Mouse (Mus musculus) spleen, postnatal 14 days (tissue): ENCODE results near the gene Neu2.
"Not testable (repeated sequence)": the region's sequence is repeated elsewhere in the genome, so short reads cannot be mapped to it uniquely, and the experiment has no call there.

Experiments
- DNase-seq, 2 experiments: peaks; one replicate each; pipeline ENCODE4 v3.0.0; 2021 to 2022; ENCODE audit warnings: low spot score in 2 of 2

Gene Neu2

GRCm38 (mm10) chr1:87509561-87510165 is at the start of gene Neu2:
Gene Neu2, plus strand, starts transcription at chr1:87509889.
- no peak for DNase-seq

GRCm38 (mm10) chr1:87467469-87467868 is 42.2 kb upstream of the Neu2 start:
- DNase-seq = no peak

- no peak for DNase-seq
These were observed 41.4 kb upstream of the Neu2 start for GRCm38 (mm10) chr1:87468321-87468720.

DNA sequence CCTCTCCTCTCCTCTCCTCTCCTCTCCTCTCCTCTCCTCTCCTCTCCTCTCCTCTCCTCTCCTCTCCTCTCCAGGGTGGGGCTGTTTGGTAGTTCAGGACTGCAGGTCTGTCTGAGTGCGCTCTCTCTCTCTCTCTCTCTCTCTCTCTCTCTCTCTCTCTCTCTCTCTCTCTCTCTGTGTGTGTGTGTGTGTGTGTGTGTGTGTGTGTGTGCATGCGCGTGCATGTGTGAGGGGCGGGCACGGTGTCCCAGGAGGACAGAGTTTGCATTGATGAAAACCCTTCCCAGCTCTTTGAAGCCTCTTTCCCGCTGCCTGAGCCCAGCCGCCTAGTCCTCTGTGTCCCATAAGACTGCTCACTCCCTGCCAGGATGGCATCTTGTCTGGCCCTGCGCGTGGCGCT is 39.7 kb upstream of the Neu2 start, which contains the start of gene Snorc:
Gene Snorc, plus strand, starts transcription at position 301 of the 400 bp plus-strand sequence.
- DNase-seq = not testable (repeated sequence)

DNA sequence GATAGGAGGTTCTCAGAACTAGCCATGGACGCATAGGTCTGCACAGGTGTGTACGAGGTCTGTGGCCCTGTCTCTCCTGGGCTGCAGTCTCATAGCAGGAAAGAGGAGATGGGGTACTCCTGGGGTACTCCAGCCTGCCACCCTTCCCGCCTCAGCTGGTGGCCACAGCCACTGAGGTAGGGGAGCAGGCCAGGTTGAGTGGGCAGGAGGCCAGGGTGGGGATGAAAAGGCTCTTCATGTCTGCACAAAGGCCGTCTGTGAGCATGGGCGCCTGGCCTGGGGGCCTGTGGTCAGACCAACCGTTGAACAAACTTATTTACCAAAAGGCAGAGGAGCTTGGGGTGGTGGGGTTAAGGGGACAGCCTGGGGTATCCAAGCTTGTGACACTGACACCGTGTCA is 37.8 kb upstream of the Neu2 start:
- no peak for DNase-seq

DNA sequence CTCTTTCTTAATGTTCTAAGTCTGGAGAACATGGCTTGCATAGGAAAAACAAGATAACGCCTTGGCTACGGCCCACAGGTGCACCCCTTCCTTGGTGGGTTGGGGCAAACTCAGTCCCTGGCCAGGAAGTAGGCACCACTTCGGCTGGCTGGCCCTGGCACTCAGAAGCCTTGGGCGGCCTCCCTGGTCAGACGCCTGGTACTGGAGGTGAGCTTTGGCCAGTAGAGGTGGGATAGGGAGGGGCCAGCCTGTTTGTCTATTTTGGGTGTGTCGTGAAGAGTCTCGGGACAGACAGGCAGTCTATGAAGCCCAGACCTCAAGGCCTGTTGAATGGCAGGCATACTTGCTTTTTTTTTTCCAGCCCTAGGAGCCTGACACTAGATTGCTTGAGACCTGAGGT is 37.1 kb upstream of the Neu2 start:
- no peak for DNase-seq

- no peak for DNase-seq
These were observed 34.4 kb upstream of the Neu2 start for GRCm38 (mm10) chr1:87475076-87475895.

- no peak for DNase-seq
These were observed 27.1 kb upstream of the Neu2 start for GRCm38 (mm10) chr1:87482546-87482945.

DNA sequence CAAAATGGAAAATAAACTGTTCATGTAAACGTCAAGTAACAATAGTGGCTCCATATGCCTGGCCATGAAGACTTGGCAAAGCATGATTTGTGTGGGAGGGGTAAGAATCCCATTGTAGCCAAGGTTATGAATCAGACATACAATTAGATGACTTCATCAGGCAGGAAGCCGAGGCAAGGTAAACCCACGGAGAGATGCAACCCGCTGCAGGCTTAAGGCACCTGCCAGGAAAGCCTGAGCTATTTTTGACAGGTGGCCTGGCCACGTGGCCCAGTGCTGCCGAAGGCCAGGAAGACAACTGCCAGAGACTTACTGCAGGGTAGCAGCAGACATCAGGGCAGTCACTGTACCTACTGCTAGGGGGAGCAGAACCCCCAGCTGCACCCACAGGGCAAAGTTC is 23.3 kb upstream of the Neu2 start:
- DNase-seq = no peak

DNA sequence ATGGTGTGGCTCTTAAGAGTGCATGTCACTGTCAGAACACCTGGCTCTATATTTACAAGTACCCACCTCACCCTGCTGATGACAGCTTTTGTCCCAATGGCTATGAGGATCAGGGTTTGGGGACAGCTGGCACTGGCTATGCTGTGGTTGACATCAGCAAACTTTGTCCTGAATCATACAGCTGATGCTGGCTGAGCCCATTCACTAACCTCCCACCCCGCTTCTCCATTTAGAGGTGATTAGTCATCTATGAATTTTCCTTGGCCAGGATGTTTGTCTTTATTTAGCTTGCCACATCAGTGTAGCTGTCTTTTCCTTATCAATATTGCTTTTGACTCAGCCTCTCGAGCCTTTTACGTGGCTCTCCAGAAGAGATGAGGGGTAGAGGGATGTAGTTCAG is 17.4 kb upstream of the Neu2 start:
- no peak for DNase-seq

- no peak for DNase-seq
These were observed 16.1 kb upstream of the Neu2 start for GRCm38 (mm10) chr1:87493542-87493941.

DNA sequence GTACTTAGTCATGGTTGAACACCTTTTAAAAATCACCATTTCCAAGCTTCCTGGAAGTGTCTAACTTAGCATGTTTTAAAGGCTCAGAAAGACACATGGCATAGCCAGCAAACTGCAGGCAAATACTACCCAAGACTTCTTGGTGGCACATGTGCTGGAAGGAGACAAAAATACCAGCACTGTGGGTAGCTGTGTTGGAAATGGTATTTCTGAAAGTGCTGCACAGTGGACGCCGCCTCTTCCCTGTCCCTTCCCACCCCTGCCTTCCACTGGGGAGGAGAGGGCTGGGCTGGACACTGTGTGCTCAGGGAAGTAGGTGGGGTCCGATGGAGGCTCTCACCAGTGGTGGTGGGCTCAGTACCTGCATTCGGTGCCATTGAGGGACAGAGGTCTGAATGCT is 4.2 kb upstream of the Neu2 start:
- DNase-seq = no peak

DNA sequence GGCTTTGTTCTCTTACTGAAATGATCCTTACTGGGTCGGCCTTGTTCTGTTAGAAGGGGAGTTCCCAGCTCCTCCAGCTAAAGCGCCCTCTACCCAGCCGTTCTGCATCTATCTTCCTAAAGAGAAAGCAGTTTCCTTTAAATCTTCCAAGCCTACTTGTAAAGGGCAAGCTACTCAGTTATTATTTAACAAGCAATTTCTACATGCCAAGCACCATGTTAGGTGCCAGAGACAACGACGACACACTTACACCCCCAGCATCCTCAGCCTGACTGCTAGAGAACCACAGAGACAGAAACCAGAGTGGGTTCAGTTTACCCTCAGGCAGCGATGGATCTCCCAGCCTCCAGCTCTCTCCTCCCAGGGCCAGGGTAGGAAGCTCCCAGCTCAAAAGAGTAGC is 1.8 kb upstream of the Neu2 start:
- no peak for DNase-seq

- DNase-seq = no peak
These were observed 813 bp upstream of the Neu2 start for GRCm38 (mm10) chr1:87508591-87509560.

DNA sequence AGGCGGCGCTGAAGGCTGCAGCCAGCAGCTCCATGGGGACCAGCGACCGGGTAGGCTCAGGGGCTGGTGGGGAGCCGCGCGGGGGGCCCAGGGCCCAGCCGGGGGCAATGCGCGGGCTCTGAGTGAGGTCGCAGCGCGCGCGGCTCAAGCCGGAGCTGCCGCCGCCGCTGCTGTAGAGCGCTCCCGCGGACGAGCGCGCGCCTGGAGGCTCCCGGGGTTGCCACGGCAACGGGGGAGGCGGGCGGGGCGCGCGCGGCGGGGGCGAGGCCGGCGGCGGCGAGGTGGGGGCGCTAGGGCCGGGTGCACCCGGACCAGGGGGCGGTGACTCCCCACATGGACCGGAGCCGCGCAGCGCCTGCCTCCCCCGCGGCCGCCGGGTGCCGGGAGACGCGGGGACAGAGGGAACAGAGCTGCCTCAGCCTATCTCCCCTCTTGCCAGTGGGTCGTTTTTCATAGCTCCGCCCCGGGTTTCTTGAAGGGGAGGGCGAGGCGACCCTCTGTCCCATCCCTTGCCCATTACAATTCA is 540 bp downstream of the Neu2 start:
- no peak for DNase-seq

DNA sequence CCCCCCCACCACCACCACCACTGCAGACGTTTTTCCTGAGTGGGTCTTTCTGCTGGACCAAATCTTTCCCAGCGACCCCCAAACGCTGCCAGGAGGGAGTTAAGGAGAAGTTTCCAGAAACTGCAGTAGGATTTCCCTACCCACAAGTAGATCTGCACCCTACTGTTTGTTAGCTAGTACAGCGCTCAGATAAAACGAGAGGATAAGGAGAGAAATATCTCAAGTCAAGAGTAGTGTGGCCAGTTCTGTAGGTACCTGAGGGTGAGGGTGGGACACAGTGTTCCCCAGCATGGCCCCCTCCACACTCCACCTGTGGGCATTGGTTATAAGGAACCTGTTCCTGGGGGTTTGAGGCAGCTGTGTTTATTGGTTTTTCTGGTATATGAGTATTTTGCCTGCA is 1.2 kb downstream of the Neu2 start:
- DNase-seq = no peak

DNA sequence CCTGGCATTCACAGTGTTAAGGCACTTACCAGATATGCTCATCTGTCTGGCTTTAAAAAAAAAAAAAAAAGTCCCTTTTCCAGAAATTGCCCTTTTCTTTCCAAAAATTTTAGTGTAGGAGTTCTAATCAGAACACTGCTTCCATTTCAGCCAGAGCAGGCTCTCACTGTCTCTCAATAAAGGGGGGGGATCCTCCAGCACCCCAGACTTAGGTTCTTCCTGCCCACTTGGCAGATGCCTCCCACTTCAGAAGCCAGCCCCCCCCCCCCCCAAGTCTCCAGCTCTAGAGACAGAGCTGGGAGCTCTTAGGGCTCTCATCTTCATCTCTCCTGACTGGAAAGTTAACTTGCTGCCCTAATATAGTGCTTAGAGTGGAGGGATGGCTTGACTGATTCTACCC is 10.8 kb downstream of the Neu2 start:
- no peak for DNase-seq

GRCm38 (mm10) chr1:87521523-87521922 is 11.8 kb downstream of the Neu2 start:
- DNase-seq = no peak

DNA sequence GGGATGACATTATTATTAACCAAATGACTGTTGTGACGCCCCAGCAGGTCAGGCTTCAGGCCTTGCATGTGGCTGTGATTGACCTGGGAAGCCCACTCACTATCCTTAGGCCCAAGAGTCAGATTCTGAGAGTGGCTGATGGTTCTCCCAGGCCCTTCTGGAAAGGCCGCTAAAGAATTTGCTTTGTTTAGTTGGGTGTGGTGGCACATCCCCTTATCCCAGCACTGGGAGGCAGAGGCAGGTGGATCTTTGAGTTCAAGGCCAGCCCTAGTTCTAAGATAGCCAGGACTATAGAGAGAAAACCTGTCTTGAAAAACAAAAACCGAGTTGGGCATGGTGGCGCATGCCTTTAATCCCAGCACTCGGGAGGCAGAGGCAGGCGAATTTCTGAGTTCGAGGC is 15.4 kb downstream of the Neu2 start:
- no peak for DNase-seq

DNA sequence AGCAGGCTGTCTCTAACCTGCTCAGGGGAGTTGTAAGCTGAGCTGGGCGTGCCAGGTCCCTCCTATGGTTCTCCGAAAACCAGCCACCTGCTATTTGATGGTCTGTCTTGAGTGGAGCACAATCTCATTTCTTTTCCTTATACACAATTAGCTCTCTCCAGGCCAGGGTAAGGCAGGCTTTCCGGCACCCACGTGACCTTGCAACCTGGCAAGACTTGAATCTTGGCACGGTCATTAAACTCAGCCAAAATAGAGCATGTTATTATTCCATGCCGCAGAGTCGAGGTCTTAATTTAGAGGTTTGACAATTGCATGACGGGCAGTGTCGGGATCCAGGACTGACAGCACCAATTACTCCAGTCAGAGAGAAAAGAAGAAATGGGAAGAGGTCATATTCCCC is 17.5 kb downstream of the Neu2 start:
- DNase-seq = no peak

GRCm38 (mm10) chr1:87532346-87532745 is 22.7 kb downstream of the Neu2 start:
- DNase-seq = no peak

GRCm38 (mm10) chr1:87534118-87534517 is 24.4 kb downstream of the Neu2 start:
- no peak for DNase-seq
